Mouse (Mus musculus) stomach, postnatal 0 days (tissue): ENCODE results near the gene Smg6. TPM values are rescaled to one million over a fixed set of nuclear protein-coding genes. Genes with fewer than 3 reads are reported as not detected.

Source experiments
- ATAC-seq: fragments of 200-750 bp; cut with Nextera tagmentation; 2 replicates; pipeline ENCODE4 v1.8.0; 2017; ENCODE audit not compliant: low FRiP score, low TSS enrichment
- DNase-seq: peaks from one replicate; pipeline ENCODE4 v3.0.0-alpha.2; 2016; ENCODE audit warnings: low spot score
- H3K27ac ChIP-seq: fragments of 300-500 bp; sonication (generic); replicated peaks from 2 replicates; pipeline ENCODE4 v1.5.1; 2014; ENCODE audit warnings: mild to moderate bottlenecking, control low read depth
- H3K27me3 ChIP-seq: fragments of 300-500 bp; sonication (generic); 2 replicates; pipeline ENCODE4 v1.6.1; 2014; ENCODE audit warnings: low read length; ENCODE audit not compliant: control insufficient read depth, insufficient read depth
- H3K36me3 ChIP-seq: fragments of 300-500 bp; sonication (generic); 2 replicates; pipeline ENCODE4 v1.6.1; 2014; ENCODE audit warnings: low read length, mixed read lengths; ENCODE audit not compliant: control insufficient read depth, insufficient read depth
- H3K4me1 ChIP-seq: fragments of 300-500 bp; sonication (generic); replicated peaks from 2 replicates; pipeline ENCODE4 v1.6.1; 2014; ENCODE audit warnings: antibody characterized with exemption; ENCODE audit not compliant: control insufficient read depth, insufficient read depth
- H3K4me2 ChIP-seq: fragments of 300-500 bp; sonication (generic); replicated peaks from 2 replicates; pipeline ENCODE4 v1.6.1; 2014; ENCODE audit warnings: low read depth, mild to moderate bottlenecking, control low read depth, moderate library complexity
- H3K4me3 ChIP-seq: fragments of 300-500 bp; sonication (generic); 2 replicates; pipeline ENCODE4 v1.5.1; 2014; ENCODE audit warnings: low read depth, low read length, control low read depth
- H3K9ac ChIP-seq: fragments of 300-500 bp; sonication (generic); 2 replicates; pipeline ENCODE4 v1.6.1; 2014; ENCODE audit warnings: mild to moderate bottlenecking, low read length, control low read depth, mixed read lengths
- H3K9me3 ChIP-seq: fragments of 300-500 bp; sonication (generic); 2 replicates; pipeline ENCODE4 v1.6.1; 2016; ENCODE audit warnings: low read length; ENCODE audit not compliant: control insufficient read depth
- CTCF ChIP-seq: IDR thresholded peaks from 2 replicates; pipeline ENCODE4 v1.5.1; 2016; ENCODE audit warnings: antibody characterized with exemption, low read depth, mild to moderate bottlenecking, moderate library complexity
- EP300 ChIP-seq: optimal IDR thresholded peaks from 2 replicates; pipeline ENCODE3; 2016; ENCODE audit warnings: antibody characterized with exemption
- WGBS: fragments of 180-500 bp; shearing (Covaris S2); extraction: QIAGEN DNeasy Blood & Tissue Kit; methylation state at CpG from one replicate; pipeline ENCODE4 v1.1.7; 2014; 5-methylcytosine and 5-hydroxymethylcytosine counted together
- polyA plus RNA-seq: library from polyadenylated mRNA; unstranded; fragments of >200 nt; fragmentation: Nextera tagmentation; extraction: Ambion mirVana; gene quantifications from 2 replicates; pipeline ENCODE4 v1.2.1, GENCODE M21; 2015

Smg6 gene
- polyA plus RNA-seq, 1 experiment from 2014 or later, result 6.1 TPM

GRCm38 (mm10) chr11:75163379-75163778, 237.8 kb downstream of the Smg6 start:
- ATAC-seq (no peak), DNase-seq (peak; percentile 13)
- Histone ChIP-seq H3K9ac (peak overlapping the region; percentile 32; the same call in 1 of the 2 replicates), H3K27ac (peak overlapping the region; percentile 84; the same call in 1 of the 2 replicates), H3K4me2 (no peak overlapping the region), H3K9me3 (no peaks in the 10 kb centered on the region), H3K27me3 (no peaks in the 10 kb centered on the region), H3K4me1 (no peaks in the 10 kb centered on the region), H3K36me3 (peaks cover 20% of the 10 kb centered on the region), H3K4me3 (no peak overlapping the region)
- 64% methylated on average over 6 of the region's 6 CpGs for WGBS
- TF ChIP-seq CTCF, result no peak
- no peak for TF ChIP-seq EP300

- no peaks in the 10 kb centered on the region for H3K4me1 ChIP-seq
- peaks cover 20% of the 10 kb centered on the region for H3K36me3 ChIP-seq
- no peaks in the 10 kb centered on the region for H3K9me3 ChIP-seq
- peak overlapping the region; percentile 91; the same call in 1 of the 2 replicates for H3K4me2 ChIP-seq
- no peaks in the 10 kb centered on the region for H3K27me3 ChIP-seq
- TF ChIP-seq EP300, result no peak
- no peak for TF ChIP-seq CTCF
- H3K4me3 ChIP-seq, result no peak overlapping the region
- no peak overlapping the region for H3K27ac ChIP-seq
- no peak for ATAC-seq
- DNase-seq, result no peak
- 53% methylated on average over 2 of the region's 2 CpGs for WGBS
- H3K9ac ChIP-seq, result peak overlapping the region; percentile 32
Observed at GRCm38 (mm10) chr11:75164051-75164450, 238.4 kb downstream of the Smg6 start.

- Histone ChIP-seq H3K27ac (peak overlapping the region; percentile 91), H3K9me3 (no peaks in the 10 kb centered on the region), H3K27me3 (no peaks in the 10 kb centered on the region; the same call in 1 of the 2 replicates), H3K36me3 (peaks cover 20% of the 10 kb centered on the region), H3K4me1 (no peaks in the 10 kb centered on the region), H3K4me3 (peak overlapping the region; percentile 72), H3K9ac (peak overlapping the region; percentile 80), H3K4me2 (peak overlapping the region; percentile 91)
- DNase-seq (peak; percentile 16), ATAC-seq (0 out of 2 replicates have a peak, but pooled peaks have one; percentile 2)
- 24% methylated on average over 10 of the region's 15 CpGs for WGBS
- TF ChIP-seq EP300, result no peak
Observed at GRCm38 (mm10) chr11:75164750-75165149, 239.1 kb downstream of the Smg6 start.

GRCm38 (mm10) chr11:75165441-75166192, 240.0 kb downstream of the Smg6 start:
- H3K27me3 ChIP-seq, result no peaks in the 10 kb centered on the region; the same call in 1 of the 2 replicates
- peaks cover 20% of the 10 kb centered on the region for H3K36me3 ChIP-seq
- H3K4me3 ChIP-seq, result peak overlapping the region; percentile 72
- ATAC-seq (peak; percentile 24), DNase-seq (peak; percentile 86)
- H3K4me1 ChIP-seq, result no peaks in the 10 kb centered on the region
- TF ChIP-seq CTCF, result peak; percentile 88
- no peak for TF ChIP-seq EP300
- peak overlapping the region; percentile 91 for H3K27ac ChIP-seq
- H3K9ac ChIP-seq, result peak overlapping the region; percentile 80
- WGBS, result 15% methylated on average over 54 of the region's 54 CpGs
- H3K4me2 ChIP-seq, result peak overlapping the region; percentile 91
- H3K9me3 ChIP-seq, result no peaks in the 10 kb centered on the region

GRCm38 (mm10) chr11:75166193-75166842, 240.7 kb downstream of the Smg6 start:
- DNase-seq, result peak; percentile 23
- Histone ChIP-seq H3K9me3 (no peaks in the 10 kb centered on the region), H3K27ac (peak overlapping the region; percentile 91), H3K4me3 (peak overlapping the region; percentile 72), H3K27me3 (no peaks in the 10 kb centered on the region; the same call in 1 of the 2 replicates), H3K4me1 (no peaks in the 10 kb centered on the region), H3K4me2 (peak overlapping the region; percentile 91), H3K36me3 (peaks cover 20% of the 10 kb centered on the region), H3K9ac (peak overlapping the region; percentile 80)
- no peak for ATAC-seq
- TF ChIP-seq CTCF (no peak), EP300 (no peak)
- 17% methylated on average over 55 of the region's 55 CpGs for WGBS
